Mouse (Mus musculus): ENCODE results near the gene Gm45785. TPM values are rescaled to one million over a fixed set of nuclear protein-coding genes. Genes with fewer than 3 reads are reported as not detected.

Gm45785 gene
- polyA plus RNA-seq, 1 experiment from 2014 or later, result not detected

DNA sequence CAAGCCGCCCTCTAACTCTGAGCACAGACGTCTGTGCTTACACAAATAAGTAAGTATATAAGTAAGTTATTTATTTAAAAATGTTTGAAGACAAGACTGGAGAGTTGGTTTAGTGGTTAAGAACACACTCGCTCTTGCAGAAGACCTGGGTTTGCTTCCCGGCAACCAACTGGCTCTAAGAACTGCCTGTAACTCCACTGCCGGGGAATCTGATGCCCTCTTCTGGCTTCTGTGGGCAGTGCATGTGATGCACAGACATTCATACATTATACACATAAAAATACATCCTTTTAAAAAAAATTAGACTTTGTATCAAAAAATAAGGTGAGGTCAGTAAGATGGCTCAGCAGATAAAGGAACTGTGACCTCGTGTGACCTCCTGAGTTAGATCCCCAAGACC, 45.6 kb downstream of the Gm45785 start:
- Histone ChIP-seq H3K36me3 (replicated peaks) (peaks cover 29% of the 10 kb centered on the region), H3K4me1 (no peaks in the 10 kb centered on the region), H3K4me3 (no peak overlapping the region), H3K27ac (no peak overlapping the region), H3K9me3 (no peaks in the 10 kb centered on the region), H3K27me3 (ENCODE audit: poor library complexity, severe bottlenecking) (no peaks in the 10 kb centered on the region)
- no peak for DNase-seq (ENCODE audit: extremely low spot score, low spot score)
- WGBS, result 95% methylated on average over 6 of the region's 6 CpGs

DNA sequence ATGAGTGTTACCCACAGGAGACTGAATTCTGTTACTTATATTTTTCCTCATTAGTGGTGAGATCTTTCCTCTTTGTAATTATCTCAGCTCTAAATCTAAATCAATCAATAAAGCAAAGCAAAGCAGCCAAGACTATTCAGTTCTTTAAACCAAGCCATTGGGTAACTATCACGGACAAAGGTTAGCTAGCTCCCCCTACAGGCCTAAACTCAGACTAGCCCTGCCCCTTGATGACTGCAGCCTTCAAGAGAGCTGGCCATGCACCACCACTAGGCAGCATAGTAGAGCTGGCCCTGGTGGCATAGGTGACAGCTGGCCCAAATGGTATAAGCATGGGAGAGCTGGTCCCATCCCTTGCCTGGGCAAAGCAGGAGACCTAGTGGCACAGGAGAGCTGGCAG, 50.4 kb downstream of the Gm45785 start:
- Histone ChIP-seq H3K4me1 (no peaks in the 10 kb centered on the region), H3K9me3 (no peaks in the 10 kb centered on the region), H3K4me3 (no peak overlapping the region), H3K36me3 (replicated peaks) (peaks cover 5% of the 10 kb centered on the region), H3K27me3 (ENCODE audit: poor library complexity, severe bottlenecking) (no peaks in the 10 kb centered on the region), H3K27ac (no peak overlapping the region)
- 9% methylated on average over 1 of the region's 1 CpGs for WGBS
- DNase-seq (ENCODE audit: extremely low spot score, low spot score), result no peak

DNA sequence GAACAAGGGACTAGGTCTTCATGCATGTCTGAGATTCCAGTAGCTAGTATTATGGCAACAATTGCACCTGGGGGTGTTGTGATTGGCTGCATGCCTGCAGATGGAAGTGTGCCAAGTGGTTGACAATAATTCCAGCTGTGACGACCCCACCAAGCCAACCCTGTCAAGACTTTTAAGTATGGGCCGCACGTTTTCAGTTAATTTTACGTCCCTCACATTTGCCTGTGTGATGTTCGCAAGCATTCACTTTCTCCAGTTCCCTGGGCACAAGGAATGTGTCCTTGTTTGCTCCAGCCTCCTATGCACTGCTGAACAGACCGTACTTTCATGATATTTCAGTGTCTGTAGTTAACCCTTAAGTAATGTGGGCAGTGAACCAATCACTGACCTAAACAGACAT, 53.5 kb downstream of the Gm45785 start:
- no peaks in the 10 kb centered on the region for H3K27me3 ChIP-seq (ENCODE audit: poor library complexity, severe bottlenecking)
- H3K4me3 ChIP-seq, result no peak overlapping the region
- H3K4me1 ChIP-seq, result no peaks in the 10 kb centered on the region
- no peak overlapping the region for H3K27ac ChIP-seq
- no peaks in the 10 kb centered on the region for H3K36me3 ChIP-seq (replicated peaks)
- WGBS, result 87% methylated on average over 6 of the region's 6 CpGs
- no peak for DNase-seq (ENCODE audit: extremely low spot score, low spot score)
- no peaks in the 10 kb centered on the region for H3K9me3 ChIP-seq

DNA sequence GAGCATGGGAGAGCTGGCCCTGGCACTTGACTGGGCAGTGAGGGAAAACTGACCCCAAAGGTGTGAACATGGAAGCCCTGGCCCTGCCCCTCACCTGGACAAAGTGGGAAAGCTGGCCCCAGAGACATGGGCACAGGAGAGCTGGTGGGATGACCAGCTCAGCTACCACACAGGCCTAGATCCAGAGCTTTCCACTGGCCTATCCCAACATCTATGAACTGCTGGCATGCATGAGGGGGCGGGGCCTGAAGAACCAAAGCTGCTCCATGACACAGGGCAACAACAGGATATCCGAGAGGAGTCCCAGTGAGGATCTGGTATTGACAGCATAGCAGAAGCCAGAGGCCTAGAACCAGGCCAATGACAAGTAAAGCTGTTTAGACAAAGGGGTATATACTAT, 57.9 kb downstream of the Gm45785 start:
- Histone ChIP-seq H3K9me3 (no peaks in the 10 kb centered on the region), H3K27me3 (ENCODE audit: poor library complexity, severe bottlenecking) (no peaks in the 10 kb centered on the region)
- 70% methylated on average over 2 of the region's 2 CpGs for WGBS

DNA sequence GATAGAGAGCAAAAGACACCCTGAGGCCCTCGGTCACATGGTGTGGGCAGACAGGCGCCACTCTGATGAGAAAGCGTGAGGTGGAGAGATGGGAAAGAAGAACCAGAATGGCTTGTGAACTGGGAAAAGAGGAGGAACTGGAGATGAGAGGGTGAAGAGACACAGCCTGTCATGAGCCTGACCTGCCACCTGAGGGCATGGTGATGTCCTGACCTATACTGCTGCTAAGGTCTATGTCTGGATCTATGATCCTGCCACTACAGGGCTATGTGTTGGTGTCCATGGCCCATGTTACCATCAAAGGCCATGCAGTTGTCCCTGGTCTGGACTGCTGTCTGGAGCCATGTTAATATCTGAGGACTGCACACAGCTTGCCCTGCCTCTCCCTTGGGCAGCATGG, 58.5 kb downstream of the Gm45785 start:
- no peaks in the 10 kb centered on the region for H3K4me1 ChIP-seq

More for the DNA sequence above, 57.9 kb downstream of the Gm45785 start:
- Histone ChIP-seq H3K4me1 (no peaks in the 10 kb centered on the region), H3K27ac (no peak overlapping the region), H3K4me3 (no peak overlapping the region), H3K36me3 (replicated peaks) (no peaks in the 10 kb centered on the region)
- DNase-seq (ENCODE audit: extremely low spot score, low spot score), result no peak

DNA sequence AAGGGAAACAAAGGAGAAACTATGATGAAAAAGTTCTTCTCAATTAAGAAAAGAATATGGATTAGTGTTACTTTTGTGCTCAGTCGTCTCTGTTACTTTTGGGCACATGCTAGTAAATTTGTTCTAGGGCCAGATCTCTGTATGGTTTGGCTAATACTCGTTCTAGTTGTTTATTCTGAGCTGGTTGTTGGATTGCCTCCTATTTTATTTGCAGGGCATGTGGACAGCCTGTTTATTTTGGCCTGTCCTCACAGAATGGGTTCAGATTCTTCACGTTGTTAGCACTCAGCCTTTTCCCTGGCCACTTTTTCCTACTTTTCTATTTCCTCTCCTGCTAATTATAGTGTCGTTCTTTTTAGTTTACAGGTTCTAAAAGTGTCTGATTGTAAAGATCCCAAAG, 62.6 kb downstream of the Gm45785 start:
- H3K4me3 ChIP-seq, result no peak overlapping the region
- no peaks in the 10 kb centered on the region for H3K27me3 ChIP-seq (ENCODE audit: poor library complexity, severe bottlenecking)
- WGBS, result 83% methylated on average over 4 of the region's 4 CpGs
- no peak overlapping the region for H3K27ac ChIP-seq
- DNase-seq (ENCODE audit: extremely low spot score, low spot score), result no peak
- H3K4me1 ChIP-seq, result no peaks in the 10 kb centered on the region
- H3K36me3 ChIP-seq (replicated peaks), result no peaks in the 10 kb centered on the region
- H3K9me3 ChIP-seq, result no peaks in the 10 kb centered on the region

More for the DNA sequence above, 58.5 kb downstream of the Gm45785 start:
- H3K36me3 ChIP-seq (replicated peaks), result no peaks in the 10 kb centered on the region
- 83% methylated on average over 3 of the region's 3 CpGs for WGBS
- H3K4me3 ChIP-seq, result no peak overlapping the region
- H3K9me3 ChIP-seq, result no peaks in the 10 kb centered on the region
- H3K27me3 ChIP-seq (ENCODE audit: poor library complexity, severe bottlenecking), result no peaks in the 10 kb centered on the region
- DNase-seq (ENCODE audit: extremely low spot score, low spot score), result no peak
- H3K27ac ChIP-seq, result no peak overlapping the region

- H3K4me1 ChIP-seq, result no peaks in the 10 kb centered on the region
- H3K27me3 ChIP-seq (ENCODE audit: poor library complexity, severe bottlenecking), result no peaks in the 10 kb centered on the region
- DNase-seq (ENCODE audit: extremely low spot score, low spot score), result no peak
- H3K4me3 ChIP-seq, result no peak overlapping the region
- no peaks in the 10 kb centered on the region for H3K9me3 ChIP-seq
- no peak overlapping the region for H3K27ac ChIP-seq
- H3K36me3 ChIP-seq (replicated peaks), result no peaks in the 10 kb centered on the region
- 92% methylated on average over 7 of the region's 7 CpGs for WGBS
These were observed 68.1 kb downstream of the Gm45785 start for GRCm38 (mm10) chr7:140788053-140788435.

DNA sequence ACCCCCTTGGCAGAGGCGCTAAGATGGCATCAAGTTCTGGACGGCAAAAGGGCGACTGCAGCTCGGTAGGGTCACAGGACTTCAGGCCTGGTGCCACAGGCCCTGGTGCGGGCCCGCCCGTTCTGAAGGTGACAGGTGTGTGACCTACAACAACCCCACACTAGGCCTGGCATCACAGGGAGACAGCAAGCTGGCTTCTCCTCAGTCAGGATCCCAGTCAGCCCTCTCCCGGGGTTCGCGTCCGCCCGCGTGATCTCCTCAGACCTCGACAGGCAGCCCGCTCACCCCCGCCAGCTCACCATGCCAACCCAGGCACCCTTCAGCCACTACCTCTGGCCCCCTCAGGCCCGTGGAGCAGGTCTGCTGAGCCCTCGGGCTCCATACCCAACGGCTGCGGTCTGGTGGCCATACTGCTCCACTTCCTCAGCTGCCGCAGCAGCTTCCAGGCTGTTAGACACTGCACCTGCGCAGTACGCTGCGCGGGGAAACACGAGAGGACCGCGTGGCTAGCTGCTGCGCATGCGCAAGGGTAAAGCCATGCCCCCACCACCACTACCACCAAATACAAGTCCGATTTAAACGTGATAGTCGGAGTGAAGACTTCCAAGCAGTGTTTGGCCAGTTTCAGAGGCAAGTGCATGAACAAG, 68.6 kb downstream of the Gm45785 start, which contains the start of gene Syce1:
Gene Syce1, minus strand, starts transcription at position 447 of the 647 bp plus-strand sequence.
- no peaks in the 10 kb centered on the region for H3K4me1 ChIP-seq
- H3K36me3 ChIP-seq (replicated peaks), result no peaks in the 10 kb centered on the region
- H3K9me3 ChIP-seq, result no peaks in the 10 kb centered on the region
- no peak for DNase-seq (ENCODE audit: extremely low spot score, low spot score)
- no peak within 1 kb of the TSS for H3K4me3 ChIP-seq
- H3K27ac ChIP-seq, result no peak within 1 kb of the TSS
- WGBS, result 84% methylated on average over 33 of the region's 33 CpGs
- no peaks in the 10 kb centered on the region for H3K27me3 ChIP-seq (ENCODE audit: poor library complexity, severe bottlenecking)

GRCm38 (mm10) chr7:140780548-140780947, 75.6 kb downstream of the Gm45785 start:
- 84% methylated on average over 4 of the region's 4 CpGs for WGBS
- Histone ChIP-seq H3K4me1 (no peaks in the 10 kb centered on the region), H3K27me3 (ENCODE audit: poor library complexity, severe bottlenecking) (no peaks in the 10 kb centered on the region), H3K36me3 (replicated peaks) (no peaks in the 10 kb centered on the region), H3K27ac (no peak overlapping the region), H3K4me3 (no peak overlapping the region), H3K9me3 (no peaks in the 10 kb centered on the region)
- DNase-seq (ENCODE audit: extremely low spot score, low spot score), result no peak

Other genes with a start within 250 kb of the Gm45785 start
- gene Olfr61, start 227.4 kb downstream of the Gm45785 start, polyA plus RNA-seq (2016; fragmentation: Nextera tagmentation; extraction: Ambion mirVana), result not detected in 2 replicates
- not detected in 2 replicates for gene Olfr53, start 209.9 kb downstream of the Gm45785 start, polyA plus RNA-seq (2016; fragmentation: Nextera tagmentation; extraction: Ambion mirVana)
- gene Olfr539, start 196.4 kb downstream of the Gm45785 start, polyA plus RNA-seq (2016; fragmentation: Nextera tagmentation; extraction: Ambion mirVana), result not detected in 2 replicates
- not detected in 2 replicates for gene Olfr45, start 174.4 kb downstream of the Gm45785 start, polyA plus RNA-seq (2016; fragmentation: Nextera tagmentation; extraction: Ambion mirVana)
- not detected in 2 replicates for gene Olfr541, start 159.1 kb downstream of the Gm45785 start, polyA plus RNA-seq (2016; fragmentation: Nextera tagmentation; extraction: Ambion mirVana)
- gene Cyp2e1, start 92.6 kb downstream of the Gm45785 start, polyA plus RNA-seq (2016; fragmentation: Nextera tagmentation; extraction: Ambion mirVana), result not detected in 2 replicates
- gene Syce1, start 68.5 kb downstream of the Gm45785 start, polyA plus RNA-seq (2016; fragmentation: Nextera tagmentation; extraction: Ambion mirVana), result not detected in 2 replicates
- gene Zfp941, start 34.2 kb downstream of the Gm45785 start, polyA plus RNA-seq (2016; fragmentation: Nextera tagmentation; extraction: Ambion mirVana), result 3.7 and 3.8 TPM in 2 replicates
- gene Urah, start 21.3 kb downstream of the Gm45785 start, polyA plus RNA-seq (2016; fragmentation: Nextera tagmentation; extraction: Ambion mirVana), result 0.41 and 0.64 TPM in 2 replicates
- gene Scgb1c1, start 10.8 kb downstream of the Gm45785 start, polyA plus RNA-seq (2016; fragmentation: Nextera tagmentation; extraction: Ambion mirVana), result not detected in 2 replicates
- not detected in 2 replicates for gene Odf3, start 8.5 kb downstream of the Gm45785 start, polyA plus RNA-seq (2016; fragmentation: Nextera tagmentation; extraction: Ambion mirVana)
- 51.3 and 57.6 TPM in 2 replicates for gene Ric8a, start 626 bp upstream of the Gm45785 start, polyA plus RNA-seq (2016; fragmentation: Nextera tagmentation; extraction: Ambion mirVana)
- gene Bet1l, start 1.2 kb upstream of the Gm45785 start, polyA plus RNA-seq (2016; fragmentation: Nextera tagmentation; extraction: Ambion mirVana), result 21.2 and 22.5 TPM in 2 replicates
- gene Psmd13, start 25.6 kb upstream of the Gm45785 start, polyA plus RNA-seq (2016; fragmentation: Nextera tagmentation; extraction: Ambion mirVana), result 354 and 374 TPM in 2 replicates
- 26.8 and 28.4 TPM in 2 replicates for gene Sirt3, start 26.0 kb upstream of the Gm45785 start, polyA plus RNA-seq (2016; fragmentation: Nextera tagmentation; extraction: Ambion mirVana)
- not detected in 2 replicates for gene Cox8b, start 44.1 kb upstream of the Gm45785 start, polyA plus RNA-seq (2016; fragmentation: Nextera tagmentation; extraction: Ambion mirVana)
- 0.06 and 0.10 TPM in 2 replicates for gene Nlrp6, start 64.6 kb upstream of the Gm45785 start, polyA plus RNA-seq (2016; fragmentation: Nextera tagmentation; extraction: Ambion mirVana)
- 14.2 and 14.5 TPM in 2 replicates for gene Pgghg, start 85.1 kb upstream of the Gm45785 start, polyA plus RNA-seq (2016; fragmentation: Nextera tagmentation; extraction: Ambion mirVana)
- gene Ifitm5, start 94.0 kb upstream of the Gm45785 start, polyA plus RNA-seq (2016; fragmentation: Nextera tagmentation; extraction: Ambion mirVana), result 2.0 TPM in 2 replicates
- 0.33 TPM in 1 of 2 replicates, not detected in the other for gene Gm45717, start 99.6 kb upstream of the Gm45785 start, polyA plus RNA-seq (2016; fragmentation: Nextera tagmentation; extraction: Ambion mirVana)
- 365 and 397 TPM in 2 replicates for gene Ifitm2, start 99.7 kb upstream of the Gm45785 start, polyA plus RNA-seq (2016; fragmentation: Nextera tagmentation; extraction: Ambion mirVana)
- gene Ifitm1, start 110.9 kb upstream of the Gm45785 start, polyA plus RNA-seq (2016; fragmentation: Nextera tagmentation; extraction: Ambion mirVana), result 3.7 and 4.1 TPM in 2 replicates
- gene Ifitm3, start 154.4 kb upstream of the Gm45785 start, polyA plus RNA-seq (2016; fragmentation: Nextera tagmentation; extraction: Ambion mirVana), result 10.8 and 13.8 TPM in 2 replicates
- not detected in 2 replicates for gene Ifitm6, start 161.6 kb upstream of the Gm45785 start, polyA plus RNA-seq (2016; fragmentation: Nextera tagmentation; extraction: Ambion mirVana)
- gene Gm17387, start 172.8 kb upstream of the Gm45785 start, polyA plus RNA-seq (2016; fragmentation: Nextera tagmentation; extraction: Ambion mirVana), result not detected in 2 replicates
- gene B4galnt4, start 204.8 kb upstream of the Gm45785 start, polyA plus RNA-seq (2016; fragmentation: Nextera tagmentation; extraction: Ambion mirVana), result 24.6 and 30.4 TPM in 2 replicates
- gene Pkp3, start 221.9 kb upstream of the Gm45785 start, polyA plus RNA-seq (2016; fragmentation: Nextera tagmentation; extraction: Ambion mirVana), result 2.4 and 2.8 TPM in 2 replicates
- 2.0 and 2.2 TPM in 2 replicates for gene Sigirr, start 244.2 kb upstream of the Gm45785 start, polyA plus RNA-seq (2016; fragmentation: Nextera tagmentation; extraction: Ambion mirVana)

All from forebrain, embryonic 10.5 days (tissue).